ENCODE assay signal across 8 mouse cellular contexts in the genomic region with DNA sequence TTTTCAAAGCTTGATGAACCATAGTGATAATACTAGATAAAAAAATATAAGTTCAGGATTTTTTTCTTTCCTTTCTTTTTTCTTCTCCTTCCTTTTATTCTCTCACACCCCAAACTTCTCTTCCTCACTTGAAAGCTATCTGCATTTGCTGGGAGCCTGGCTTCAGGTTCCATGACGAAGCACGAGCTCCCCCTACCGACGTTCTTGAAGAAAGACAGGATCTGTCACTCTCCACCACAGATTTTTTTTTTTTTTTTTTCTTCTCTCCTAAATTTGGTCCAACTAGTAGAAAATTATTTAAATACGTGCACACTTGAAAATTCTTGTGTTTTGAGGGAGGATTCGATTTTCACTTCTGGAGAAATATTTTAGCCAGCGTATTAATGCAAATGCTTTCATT.
DNase-seq lines count a peak whose midpoint lies in the region.

No protein-coding gene starts in this region.

- peak; percentile 38 to 58 for DNase-seq in heart, postnatal 14 days
- DNase-seq in heart, postnatal 25 days (ENCODE audit: low spot score), result no peak
- DNase-seq in urinary bladder, postnatal 14 days (ENCODE audit: low spot score), result peak; percentile 48
- no peak for DNase-seq in urinary bladder, adult 2 months (ENCODE audit: low spot score)
- DNase-seq in cerebellum, adult 11 months, result peak; percentile 31
- DNase-seq in forelimb bud, embryonic 11.5 days (ENCODE audit: low read depth, low spot score), result peak; percentile 69
- DNase-seq in lung, postnatal 10 days, result peak; percentile 72
- peak; percentile 76 for DNase-seq in testis, postnatal 10 days (ENCODE audit: low spot score)

- intact Hi-C loops in heart, postnatal 14 days (cut with DNase I), result loop anchor here (5.0 kb wide), 1 partner anchor 845 kb away; no protein-coding TSS in a partner anchor
- intact Hi-C loops in heart, postnatal 25 days (cut with DNase I), result loop anchor here (5.0 kb wide), 1 partner anchor 1280 kb away; no protein-coding TSS in a partner anchor

Comparison
In these comparisons a context has a peak if more than half of its experiments do, and no peak if none do; other contexts are left out.
1. DNase-seq: peak in heart, postnatal 14 days (2 of 2), urinary bladder, postnatal 14 days (single experiment), cerebellum, adult 11 months (single experiment), forelimb bud, embryonic 11.5 days (single experiment), lung, postnatal 10 days (single experiment) and testis, postnatal 10 days (single experiment); none in heart, postnatal 25 days (single experiment) and urinary bladder, adult 2 months (single experiment).